In genomic region chr7:36971772-36972171, GRCm38 (mm10) we compare ENCODE assay signal across 22 mouse cellular contexts.
DNase-seq lines count a peak whose midpoint lies in the region; ATAC-seq lines count a peak whose summit lies in the region.
"Had no signal": no experiment of that assay in that cellular context is flagged by ENCODE, and none has a peak within 500 bp of the region (broad histone marks: within the 10 kb centered on the region; RNA-seq: fewer than 3 reads in every experiment).

No protein-coding gene starts in this region.

- no peaks in the 10 kb centered on the region for H3K9me3 ChIP-seq in hindbrain, embryonic 14.5 days (ENCODE audit: control insufficient read depth, low read length)
- H3K9me3 ChIP-seq in hindbrain, embryonic 12.5 days (replicated peaks): no peaks in the 10 kb centered on the region
- no peaks in the 10 kb centered on the region for H3K9me3 ChIP-seq in neural tube, embryonic 13.5 days
- H3K9me3 ChIP-seq in embryonic facial prominence, embryonic 15.5 days (replicated peaks): no peaks in the 10 kb centered on the region
- H3K9me3 ChIP-seq: embryonic facial prominence, embryonic 12.5 days; hindbrain, embryonic 15.5 days; intestine, embryonic 15.5 days had no signal

- peak overlapping the region; percentile 7; the same call in 1 of the 2 replicates for H3K27ac ChIP-seq in hindbrain, embryonic 14.5 days
- no peak overlapping the region for H3K27ac ChIP-seq in hindbrain, embryonic 12.5 days
- peak overlapping the region; percentile 61 for H3K27ac ChIP-seq in neural tube, embryonic 13.5 days (replicated peaks)
- H3K27ac ChIP-seq in embryonic facial prominence, embryonic 15.5 days (replicated peaks): no peak overlapping the region
- H3K27ac ChIP-seq: embryonic facial prominence, embryonic 12.5 days; gastrocnemius, adult 2 months; intestine, embryonic 15.5 days had no signal

- H3K4me2 ChIP-seq in hindbrain, embryonic 14.5 days (replicated peaks): no peak overlapping the region
- H3K4me2 ChIP-seq in hindbrain, embryonic 12.5 days (replicated peaks): no peak overlapping the region
- no peak overlapping the region for H3K4me2 ChIP-seq in neural tube, embryonic 13.5 days
- H3K4me2 ChIP-seq in embryonic facial prominence, embryonic 15.5 days (replicated peaks): no peak overlapping the region
- H3K4me2 ChIP-seq: embryonic facial prominence, embryonic 12.5 days; heart, embryonic 11.5 days; hindbrain, embryonic 15.5 days; intestine, embryonic 15.5 days had no signal

- no peaks in the 10 kb centered on the region for H3K36me3 ChIP-seq in hindbrain, embryonic 14.5 days (replicated peaks; ENCODE audit: control insufficient read depth, insufficient read depth)
- no peaks in the 10 kb centered on the region for H3K36me3 ChIP-seq in hindbrain, embryonic 12.5 days
- H3K36me3 ChIP-seq in neural tube, embryonic 13.5 days: no peaks in the 10 kb centered on the region
- no peaks in the 10 kb centered on the region for H3K36me3 ChIP-seq in embryonic facial prominence, embryonic 15.5 days
- H3K36me3 ChIP-seq: embryonic facial prominence, embryonic 12.5 days; hindbrain, embryonic 15.5 days; intestine, embryonic 15.5 days had no signal

- no peak overlapping the region for H3K9ac ChIP-seq in hindbrain, embryonic 14.5 days
- H3K9ac ChIP-seq in hindbrain, embryonic 12.5 days: no peak overlapping the region
- no peak overlapping the region for H3K9ac ChIP-seq in neural tube, embryonic 13.5 days
- no peak overlapping the region for H3K9ac ChIP-seq in embryonic facial prominence, embryonic 15.5 days
- H3K9ac ChIP-seq: embryonic facial prominence, embryonic 12.5 days; forebrain, postnatal 0 days; hindbrain, embryonic 15.5 days; intestine, embryonic 15.5 days had no signal

- no peak for ATAC-seq in hindbrain, embryonic 14.5 days (ENCODE audit: low FRiP score)
- ATAC-seq in hindbrain, embryonic 12.5 days (ENCODE audit: low FRiP score): no peak
- peak; percentile 62; the same call in 1 of the 2 replicates for ATAC-seq in neural tube, embryonic 13.5 days (ENCODE audit: low read depth)
- ATAC-seq in embryonic facial prominence, embryonic 15.5 days (ENCODE audit: insufficient number of reproducible peaks, low FRiP score, low TSS enrichment, low read depth): 0 out of 2 replicates have a peak, but pooled peaks have one; percentile 62
- ATAC-seq: activated CD4-positive, CD25-positive, alpha-beta regulatory T cell, adult 4 months; forebrain, embryonic 14.5 days; forebrain, postnatal 0 days; intestine, embryonic 15.5 days had no signal

- DNase-seq in hindbrain, embryonic 14.5 days (ENCODE audit: low spot score): no peak
- no peak for DNase-seq in neural tube, embryonic 10.5 days (ENCODE audit: extremely low spot score, low spot score)
- DNase-seq in right cerebral cortex, adult 18-20 months: no peak
- DNase-seq: adrenal gland, adult 8-10 months; adrenal gland, postnatal 25 days; cerebellum, adult 11-12 months; cerebellum, adult 8-10 months; cerebellum, postnatal 10 days; cerebellum, postnatal 36 days; forebrain, postnatal 0 days; gastrocnemius, adult 2 months; gastrocnemius, postnatal 14 days; heart, adult 11 months had no signal

- no peaks in the 10 kb centered on the region for H3K27me3 ChIP-seq in hindbrain, embryonic 14.5 days (ENCODE audit: control insufficient read depth, insufficient read depth, low read length)
- H3K27me3 ChIP-seq in hindbrain, embryonic 12.5 days: no peaks in the 10 kb centered on the region
- H3K27me3 ChIP-seq in neural tube, embryonic 13.5 days: no peaks in the 10 kb centered on the region
- H3K27me3 ChIP-seq in embryonic facial prominence, embryonic 15.5 days: no peaks in the 10 kb centered on the region
- H3K27me3 ChIP-seq: embryonic facial prominence, embryonic 12.5 days; hindbrain, embryonic 15.5 days; intestine, embryonic 15.5 days had no signal

- H3K4me1 ChIP-seq in hindbrain, embryonic 14.5 days (replicated peaks; ENCODE audit: control insufficient read depth, insufficient read depth, low read length): peaks cover 7% of the 10 kb centered on the region; the same call in 1 of the 2 replicates
- peaks cover 17% of the 10 kb centered on the region for H3K4me1 ChIP-seq in hindbrain, embryonic 12.5 days
- peaks cover 45% of the 10 kb centered on the region for H3K4me1 ChIP-seq in neural tube, embryonic 13.5 days (replicated peaks)
- peaks cover 11% of the 10 kb centered on the region for H3K4me1 ChIP-seq in embryonic facial prominence, embryonic 15.5 days

- WGBS in hindbrain, embryonic 14.5 days: 81% methylated on average over 7 of the region's 7 CpGs
- WGBS in hindbrain, embryonic 12.5 days: 83% methylated on average over 7 of the region's 7 CpGs
- 63% methylated on average over 7 of the region's 7 CpGs for WGBS in neural tube, embryonic 13.5 days
- 46% methylated on average over 7 of the region's 7 CpGs for WGBS in embryonic facial prominence, embryonic 15.5 days

- no peak overlapping the region for H3K4me3 ChIP-seq in hindbrain, embryonic 14.5 days (replicated peaks; ENCODE audit: low read length)
- no peak overlapping the region for H3K4me3 ChIP-seq in hindbrain, embryonic 12.5 days
- H3K4me3 ChIP-seq in neural tube, embryonic 13.5 days: no peak overlapping the region
- H3K4me3 ChIP-seq in embryonic facial prominence, embryonic 15.5 days (replicated peaks): no peak overlapping the region
- H3K4me3 ChIP-seq: embryonic facial prominence, embryonic 12.5 days; gastrocnemius, adult 2 months; hindbrain, embryonic 15.5 days; intestine, embryonic 15.5 days had no signal

Comparison
In these comparisons a context has a peak if more than half of its experiments do, and no peak if none do; other contexts are left out.
1. H3K27ac ChIP-seq: peak in hindbrain, embryonic 14.5 days (single experiment) and neural tube, embryonic 13.5 days (single experiment); none in hindbrain, embryonic 12.5 days (single experiment) and embryonic facial prominence, embryonic 15.5 days (single experiment).
2. ATAC-seq: peak in neural tube, embryonic 13.5 days (single experiment) and embryonic facial prominence, embryonic 15.5 days (single experiment); none in hindbrain, embryonic 14.5 days (single experiment) and hindbrain, embryonic 12.5 days (single experiment).